Comparison of ENCODE assay signal across 8 mouse cellular contexts in the genomic region with DNA sequence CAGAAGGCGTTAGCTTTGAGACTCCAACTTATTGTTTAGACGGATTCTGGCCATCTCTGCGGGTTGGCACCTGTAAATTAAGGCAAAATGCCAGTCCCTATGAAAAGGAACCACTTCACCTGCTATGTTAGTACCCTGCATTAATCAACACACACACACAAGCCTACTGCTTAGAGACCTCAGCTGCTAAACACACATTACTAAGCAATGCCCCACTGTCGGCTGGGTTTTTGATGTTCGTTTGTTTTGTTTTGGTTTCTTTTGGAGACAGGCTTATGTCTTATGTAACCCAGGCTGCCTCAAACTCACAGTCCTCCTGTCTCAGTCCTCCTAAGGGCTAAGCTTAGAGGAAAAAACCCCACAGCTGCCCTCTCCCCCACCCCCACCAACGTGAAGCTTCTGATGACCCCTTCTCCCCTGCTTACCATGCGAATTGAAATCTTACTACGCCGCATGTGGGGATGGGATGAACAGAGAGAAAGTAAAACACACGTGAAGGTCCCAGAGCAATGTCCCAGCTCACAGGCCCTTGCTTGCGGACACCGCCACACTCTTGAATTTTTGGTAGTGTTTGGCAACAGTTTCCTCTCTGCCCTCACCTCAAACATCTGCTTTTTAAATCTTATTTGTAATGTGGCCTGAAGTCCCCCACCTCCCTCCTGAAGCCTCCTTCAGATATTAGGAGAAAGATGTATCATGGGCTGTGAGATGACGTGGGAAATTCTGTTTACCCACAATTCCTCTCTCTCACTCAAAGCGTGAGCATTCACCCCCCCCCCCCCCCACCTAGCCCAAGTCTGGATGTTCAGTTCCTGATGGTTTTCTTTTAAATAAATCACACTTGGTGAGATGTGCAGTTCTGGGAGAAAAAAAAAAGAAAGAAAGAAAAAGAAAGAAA.
A peak's percentile ranks its signal among the peaks of the same experiment; 100 is the strongest.
DNase-seq lines count a peak whose midpoint lies in the region; ATAC-seq and TF ChIP-seq lines count a peak whose summit lies in the region.

No protein-coding gene starts in this region.

- no peak overlapping the region for H3K4me3 ChIP-seq in kidney, embryonic 14.5 days (ENCODE audit: low read length)
- H3K4me3 ChIP-seq in hindbrain, embryonic 14.5 days (replicated peaks; ENCODE audit: low read length) = no peak overlapping the region
- H3K4me3 ChIP-seq in midbrain, embryonic 15.5 days = no peak overlapping the region

- ATAC-seq in kidney, embryonic 14.5 days (ENCODE audit: low FRiP score, low TSS enrichment) = no peak
- ATAC-seq in hindbrain, embryonic 14.5 days (ENCODE audit: low FRiP score) = no peak
- no peak for ATAC-seq in midbrain, embryonic 15.5 days (replicated peaks)

- TF ChIP-seq POLR2A in brain, embryonic 14.5 days (IDR thresholded peaks at IDR 0.05; ENCODE audit: borderline replicate concordance, extremely low read depth, insufficient read depth, insufficient read length, poor library complexity, severe bottlenecking) = no peak

- H3K27ac ChIP-seq in kidney, embryonic 14.5 days (ENCODE audit: low read depth, low read length) = peak overlapping the region; percentile 37; the same call in 1 of the 2 replicates
- H3K27ac ChIP-seq in hindbrain, embryonic 14.5 days = peak overlapping the region; percentile 74
- H3K27ac ChIP-seq in midbrain, embryonic 15.5 days = peak overlapping the region; percentile 79

- H3K4me2 ChIP-seq in kidney, embryonic 14.5 days (replicated peaks; ENCODE audit: low read depth, low read length) = peak overlapping the region; percentile 27; the same call in 1 of the 2 replicates
- peak overlapping the region; percentile 30; the same call in 1 of the 2 replicates for H3K4me2 ChIP-seq in hindbrain, embryonic 14.5 days (replicated peaks)
- no peak overlapping the region for H3K4me2 ChIP-seq in midbrain, embryonic 15.5 days

- H3K36me3 ChIP-seq in kidney, embryonic 14.5 days (ENCODE audit: control insufficient read depth, insufficient read depth, low read length) = no peaks in the 10 kb centered on the region
- no peaks in the 10 kb centered on the region for H3K36me3 ChIP-seq in hindbrain, embryonic 14.5 days (replicated peaks; ENCODE audit: control insufficient read depth, insufficient read depth)
- no peaks in the 10 kb centered on the region for H3K36me3 ChIP-seq in midbrain, embryonic 15.5 days (replicated peaks)

- no peaks in the 10 kb centered on the region for H3K27me3 ChIP-seq in kidney, embryonic 14.5 days (ENCODE audit: control insufficient read depth, insufficient read depth, low read length)
- no peaks in the 10 kb centered on the region for H3K27me3 ChIP-seq in hindbrain, embryonic 14.5 days (ENCODE audit: control insufficient read depth, insufficient read depth, low read length)
- no peaks in the 10 kb centered on the region for H3K27me3 ChIP-seq in midbrain, embryonic 15.5 days (replicated peaks)

- WGBS in kidney, embryonic 14.5 days = 70% methylated on average over 14 of the region's 14 CpGs
- 53% methylated on average over 14 of the region's 14 CpGs for WGBS in hindbrain, embryonic 14.5 days
- 55% methylated on average over 14 of the region's 14 CpGs for WGBS in midbrain, embryonic 15.5 days

- H3K9ac ChIP-seq in kidney, embryonic 14.5 days (ENCODE audit: low read depth, low read length) = no peak overlapping the region
- H3K9ac ChIP-seq in hindbrain, embryonic 14.5 days = no peak overlapping the region
- H3K9ac ChIP-seq in midbrain, embryonic 15.5 days = no peak overlapping the region

- H3K9me3 ChIP-seq in kidney, embryonic 14.5 days (ENCODE audit: control insufficient read depth, low read length) = no peaks in the 10 kb centered on the region
- no peaks in the 10 kb centered on the region for H3K9me3 ChIP-seq in hindbrain, embryonic 14.5 days (ENCODE audit: control insufficient read depth, low read length)
- no peaks in the 10 kb centered on the region for H3K9me3 ChIP-seq in midbrain, embryonic 15.5 days

- peaks cover 12% of the 10 kb centered on the region for H3K4me1 ChIP-seq in kidney, embryonic 14.5 days (ENCODE audit: control insufficient read depth, insufficient read depth, low read length)
- peaks cover 32% of the 10 kb centered on the region for H3K4me1 ChIP-seq in hindbrain, embryonic 14.5 days (replicated peaks; ENCODE audit: control insufficient read depth, insufficient read depth, low read length)
- H3K4me1 ChIP-seq in midbrain, embryonic 15.5 days = peaks cover 30% of the 10 kb centered on the region

- no peak for TF ChIP-seq CTCF in brain, embryonic 14.5 days (IDR thresholded peaks at IDR 0.05; ENCODE audit: borderline replicate concordance, extremely low read depth, insufficient read depth, insufficient read length)

- no peak for DNase-seq in kidney, adult 18-20 months
- DNase-seq in brain, embryonic 14.5 days (ENCODE audit: low read depth) = peak; percentile 49
- no peak for DNase-seq in hindbrain, embryonic 14.5 days (ENCODE audit: low spot score)
- no peak for DNase-seq in right cerebral cortex, adult 2 months (ENCODE audit: low spot score in 2 of 2)
- no peak for DNase-seq in frontal cortex, postnatal 14 days (ENCODE audit: low spot score in 2 of 2)
- DNase-seq in right cerebral cortex, postnatal 4 days = no peak
